Mouse (Mus musculus) heart, embryonic 11.5 days (tissue): ENCODE results near the gene Use1. TPM values are rescaled to one million over a fixed set of nuclear protein-coding genes. Genes with fewer than 3 reads are reported as not detected.

Experiments used
- ATAC-seq: fragments of 200-750 bp; cut with Nextera tagmentation; replicated peaks from 2 replicates; pipeline ENCODE4 v1.8.0; 2017; ENCODE audit warnings: moderate library complexity; ENCODE audit not compliant: insufficient number of reproducible peaks, low FRiP score, low TSS enrichment
- H3K27ac ChIP-seq: fragments of 300-500 bp; sonication (generic); 2 replicates; pipeline ENCODE4 v1.5.1; 2014; ENCODE audit warnings: mild to moderate bottlenecking, low read depth, low read length
- H3K27me3 ChIP-seq: fragments of 300-500 bp; sonication (generic); 2 replicates; pipeline ENCODE4 v1.6.1; 2014; ENCODE audit warnings: mild to moderate bottlenecking, low read length, mixed read lengths; ENCODE audit not compliant: control insufficient read depth, insufficient read depth
- H3K36me3 ChIP-seq: fragments of 300-500 bp; sonication (generic); 2 replicates; pipeline ENCODE4 v1.6.1; 2014; ENCODE audit warnings: mild to moderate bottlenecking, low read length, moderate library complexity, mixed read lengths; ENCODE audit not compliant: control insufficient read depth, insufficient read depth
- H3K4me1 ChIP-seq: fragments of 300-500 bp; sonication (generic); 2 replicates; pipeline ENCODE4 v1.6.1; 2014; ENCODE audit warnings: low read length; ENCODE audit not compliant: control insufficient read depth, insufficient read depth
- H3K4me2 ChIP-seq: fragments of 300-500 bp; sonication (generic); 2 replicates; pipeline ENCODE4 v1.6.1; 2014; ENCODE audit warnings: mild to moderate bottlenecking, moderate library complexity
- H3K4me3 ChIP-seq: fragments of 300-500 bp; sonication (generic); 2 replicates; pipeline ENCODE4 v1.5.1; 2014; ENCODE audit warnings: low read depth, low read length
- H3K9ac ChIP-seq: fragments of 300-500 bp; sonication (generic); 2 replicates; pipeline ENCODE4 v1.6.1; 2014; ENCODE audit warnings: mild to moderate bottlenecking, low read depth, low read length, moderate library complexity
- H3K9me3 ChIP-seq: fragments of 300-500 bp; sonication (generic); replicated peaks from 2 replicates; pipeline ENCODE4 v1.6.1; 2016; ENCODE audit warnings: low read length; ENCODE audit not compliant: control insufficient read depth
- WGBS: fragments of 180-500 bp; shearing (Covaris S2); extraction: QIAGEN DNeasy Blood & Tissue Kit; methylation state at CpG from one replicate; pipeline ENCODE4 v1.1.7; 2014; ENCODE audit not compliant: insufficient replicate concordance; 5-methylcytosine and 5-hydroxymethylcytosine counted together
- polyA plus RNA-seq: library from polyadenylated mRNA; unstranded; fragments of >200 nt; fragmentation: Nextera tagmentation; extraction: Ambion mirVana; gene quantifications from 2 replicates; pipeline ENCODE4 v1.2.1, GENCODE M21; 2014

The Use1 gene
- polyA plus RNA-seq, 1 experiment from 2014 or later: 80.7 TPM

- 90% methylated on average over 3 of the region's 3 CpGs for WGBS
- H3K4me3 ChIP-seq: no peak overlapping the region
- ATAC-seq: no peak
- no peak overlapping the region for H3K27ac ChIP-seq
- H3K27me3 ChIP-seq: peaks cover 2% of the 10 kb centered on the region; the same call in 1 of the 2 replicates
- no peak overlapping the region for H3K9ac ChIP-seq
- no peak overlapping the region for H3K4me2 ChIP-seq
- H3K4me1 ChIP-seq: peaks cover 30% of the 10 kb centered on the region
- H3K9me3 ChIP-seq: no peaks in the 10 kb centered on the region
- H3K36me3 ChIP-seq: peaks cover 25% of the 10 kb centered on the region
These were observed 6.4 kb downstream of the Use1 start for GRCm38 (mm10) chr8:71373000-71373399.

- Histone ChIP-seq H3K36me3 (peaks cover 23% of the 10 kb centered on the region), H3K27ac (no peak overlapping the region), H3K4me3 (no peak overlapping the region), H3K9me3 (no peaks in the 10 kb centered on the region), H3K27me3 (peaks cover 2% of the 10 kb centered on the region; the same call in 1 of the 2 replicates), H3K4me2 (no peak overlapping the region), H3K9ac (no peak overlapping the region), H3K4me1 (peaks cover 31% of the 10 kb centered on the region)
- WGBS: 74% methylated on average over 17 of the region's 17 CpGs
- ATAC-seq: no peak
These were observed 8.1 kb downstream of the Use1 start for GRCm38 (mm10) chr8:71374616-71375206.

- no peaks in the 10 kb centered on the region for H3K9me3 ChIP-seq
- 11% methylated on average over 74 of the region's 74 CpGs for WGBS
- H3K4me2 ChIP-seq: peak overlapping the region; percentile 61
- H3K27ac ChIP-seq: no peak overlapping the region
- H3K27me3 ChIP-seq: peaks cover 2% of the 10 kb centered on the region; the same call in 1 of the 2 replicates
- peaks cover 35% of the 10 kb centered on the region for H3K4me1 ChIP-seq
- peak overlapping the region; percentile 47; the same call in 1 of the 2 replicates for H3K9ac ChIP-seq
- H3K36me3 ChIP-seq: peaks cover 23% of the 10 kb centered on the region
- H3K4me3 ChIP-seq: peak overlapping the region; percentile 24
- peak; percentile 37 for ATAC-seq
These were observed 9.2 kb downstream of the Use1 start for GRCm38 (mm10) chr8:71375581-71376422.

- ATAC-seq: no peak
- Histone ChIP-seq H3K4me2 (peak overlapping the region; percentile 61), H3K27me3 (peaks cover 2% of the 10 kb centered on the region; the same call in 1 of the 2 replicates), H3K4me3 (peak overlapping the region; percentile 24; the same call in 1 of the 2 replicates), H3K27ac (no peak overlapping the region), H3K36me3 (peaks cover 23% of the 10 kb centered on the region), H3K4me1 (peaks cover 35% of the 10 kb centered on the region), H3K9me3 (no peaks in the 10 kb centered on the region), H3K9ac (no peak overlapping the region)
- 51% methylated on average over 8 of the region's 8 CpGs for WGBS
These were observed 9.9 kb downstream of the Use1 start for GRCm38 (mm10) chr8:71376423-71377030.

- Histone ChIP-seq H3K27me3 (peaks cover 2% of the 10 kb centered on the region; the same call in 1 of the 2 replicates), H3K4me2 (peak overlapping the region; percentile 67), H3K9me3 (no peaks in the 10 kb centered on the region), H3K4me3 (no peak overlapping the region), H3K4me1 (peaks cover 38% of the 10 kb centered on the region), H3K36me3 (peaks cover 19% of the 10 kb centered on the region), H3K9ac (no peak overlapping the region), H3K27ac (no peak overlapping the region)
- no peak for ATAC-seq
- WGBS: 75% methylated on average over 4 of the region's 4 CpGs
These were observed 12.4 kb downstream of the Use1 start for GRCm38 (mm10) chr8:71379008-71379407.

GRCm38 (mm10) chr8:71379512-71380075 is 12.9 kb downstream of the Use1 start:
- peak overlapping the region; percentile 81 for H3K9ac ChIP-seq
- H3K36me3 ChIP-seq: peaks cover 14% of the 10 kb centered on the region
- peak overlapping the region; percentile 67 for H3K4me2 ChIP-seq
- no peak for ATAC-seq
- peak overlapping the region; percentile 74 for H3K4me3 ChIP-seq
- H3K4me1 ChIP-seq: peaks cover 38% of the 10 kb centered on the region
- peaks cover 2% of the 10 kb centered on the region; the same call in 1 of the 2 replicates for H3K27me3 ChIP-seq
- no peaks in the 10 kb centered on the region for H3K9me3 ChIP-seq
- no peak overlapping the region for H3K27ac ChIP-seq
- WGBS: 48% methylated on average over 3 of the region's 3 CpGs

GRCm38 (mm10) chr8:71380178-71381171 is 13.8 kb downstream of the Use1 start:
- Histone ChIP-seq H3K4me1 (peaks cover 35% of the 10 kb centered on the region), H3K4me3 (peak overlapping the region; percentile 74), H3K9ac (peak overlapping the region; percentile 81), H3K27me3 (peaks cover 2% of the 10 kb centered on the region; the same call in 1 of the 2 replicates), H3K4me2 (peak overlapping the region; percentile 67), H3K27ac (peak overlapping the region; percentile 90), H3K36me3 (peaks cover 13% of the 10 kb centered on the region), H3K9me3 (no peaks in the 10 kb centered on the region)
- ATAC-seq: no peak
- 3% methylated on average over 72 of the region's 72 CpGs for WGBS
